Mouse (Mus musculus) cerebellum, postnatal 25 days (tissue): ENCODE measurements around the gene Epha5.

Source experiments
- DNase-seq, 2 experiments: peaks; one replicate each; pipeline ENCODE4 v3.0.0; 2021; ENCODE audit warnings: mixed read lengths in 2 of 2

Gene Epha5

DNA sequence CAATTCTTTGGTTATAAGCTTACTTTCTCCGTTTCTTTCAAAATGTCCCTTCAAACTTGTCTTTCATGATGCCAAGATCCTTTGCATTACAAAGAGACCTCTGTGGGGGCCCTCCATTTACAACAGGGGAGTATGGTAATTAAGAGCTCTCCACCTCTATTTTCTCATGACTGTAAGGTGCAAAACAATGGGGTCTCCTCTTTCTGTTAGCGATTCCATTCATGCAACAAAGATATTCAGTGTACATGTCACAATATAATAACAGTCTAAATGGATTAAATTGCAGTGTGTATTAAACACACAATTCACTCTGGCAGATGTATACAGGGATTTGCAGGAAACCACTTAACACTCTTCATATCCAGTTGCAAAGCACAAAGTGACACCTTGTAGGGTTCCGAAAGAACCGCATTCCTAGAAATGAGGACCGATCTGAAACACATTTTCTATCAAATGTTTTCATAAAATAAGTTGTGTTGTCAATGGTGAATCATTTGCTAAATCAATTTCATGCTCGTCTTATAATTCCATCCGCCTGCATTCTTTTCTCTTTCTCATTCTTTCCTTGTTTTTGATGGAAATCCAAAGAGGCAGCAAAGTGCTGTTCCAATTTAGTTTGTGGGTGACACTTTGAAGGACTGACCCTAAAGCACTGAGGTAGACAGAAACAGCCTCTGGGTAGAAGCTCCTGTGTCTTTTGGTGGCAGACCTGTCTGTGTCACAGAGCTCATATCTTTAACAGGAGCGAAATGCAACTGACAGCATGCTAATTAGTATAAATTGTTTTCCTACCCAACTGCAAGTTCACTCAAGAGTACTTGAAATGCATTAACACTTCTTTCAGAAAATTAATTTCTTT is 118.1 kb downstream of the Epha5 start:
- no peak for DNase-seq

DNA sequence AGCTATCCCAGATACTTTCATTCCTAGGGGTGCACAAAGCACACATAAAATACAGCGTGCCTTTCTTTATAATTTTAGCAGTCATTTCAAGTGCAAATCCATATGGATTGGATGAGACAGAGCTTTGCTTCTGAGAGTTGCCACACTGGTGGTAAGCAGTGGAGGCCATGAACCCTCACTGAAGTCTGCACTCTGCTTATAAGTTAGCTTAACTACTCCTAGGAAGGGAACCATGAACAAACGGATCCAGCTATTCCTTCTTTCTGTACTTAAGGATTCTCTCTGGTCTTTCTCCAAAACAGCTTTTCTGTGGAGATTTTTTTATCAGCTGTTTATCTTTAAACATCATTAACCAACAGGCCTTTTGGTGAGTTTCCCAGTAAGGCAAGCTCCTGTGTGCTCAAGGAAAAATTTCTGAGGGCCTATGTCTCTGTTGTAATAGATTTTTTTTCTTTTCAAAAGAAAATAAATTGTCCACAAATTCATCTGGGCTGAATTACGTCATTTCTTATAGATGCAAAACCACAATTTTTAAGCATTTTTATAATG is 127.7 kb downstream of the Epha5 start:
- no peak for DNase-seq

DNA sequence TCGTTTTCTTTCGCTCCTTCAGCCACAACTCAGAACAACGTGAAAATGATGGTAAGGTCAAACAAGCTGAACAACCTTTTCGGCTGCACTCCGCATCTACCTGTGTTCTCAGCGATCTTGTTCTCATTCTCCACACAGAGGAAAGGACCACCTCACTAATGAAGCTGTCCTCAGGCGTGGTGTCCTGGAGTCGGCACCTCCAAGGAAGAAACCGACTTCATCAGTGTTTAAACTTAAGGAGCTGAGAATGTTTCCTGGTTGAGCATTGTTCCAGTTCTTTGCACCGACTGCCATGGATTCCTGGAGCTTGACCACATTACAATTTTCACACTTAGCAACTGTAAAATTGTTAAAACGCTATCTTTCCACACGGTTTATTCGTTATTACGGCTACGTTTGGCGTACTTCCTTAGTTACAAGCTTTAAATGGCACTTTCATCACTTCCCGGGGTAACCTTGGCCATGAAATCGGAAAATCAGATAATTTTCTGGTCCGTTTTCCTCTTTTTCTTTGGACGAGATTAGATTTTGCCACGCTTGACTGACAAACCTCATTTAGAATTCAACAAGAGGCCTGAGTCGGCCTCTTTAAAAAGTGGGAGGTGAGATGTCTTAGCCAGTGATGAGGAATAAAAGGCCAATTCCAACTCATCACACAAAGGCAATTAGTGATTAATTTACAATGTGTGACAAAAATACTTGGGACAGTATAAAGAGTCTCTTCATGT is 135.7 kb downstream of the Epha5 start:
- peak; percentile 4 to 15 for DNase-seq

DNA sequence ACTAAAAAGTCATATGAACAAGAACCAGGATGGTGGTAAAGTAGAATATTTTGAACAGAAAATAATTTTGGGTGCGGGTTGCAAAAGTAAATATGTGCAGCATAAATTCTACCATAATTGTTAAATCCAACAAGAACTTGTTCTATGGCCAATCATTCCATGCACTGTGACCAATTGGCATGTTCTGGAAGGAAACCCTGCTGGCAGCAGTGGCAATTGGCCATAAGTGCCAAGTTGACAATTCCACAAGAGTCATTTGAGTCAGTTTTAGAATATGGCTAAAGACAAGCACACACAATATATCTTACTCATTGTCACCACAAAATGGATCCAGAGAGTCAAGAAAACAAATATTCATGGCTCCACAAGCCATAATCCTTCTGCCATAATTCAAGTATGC is 140.2 kb downstream of the Epha5 start:
- DNase-seq, result peak in 1 of 2 experiments; percentile 3

DNA sequence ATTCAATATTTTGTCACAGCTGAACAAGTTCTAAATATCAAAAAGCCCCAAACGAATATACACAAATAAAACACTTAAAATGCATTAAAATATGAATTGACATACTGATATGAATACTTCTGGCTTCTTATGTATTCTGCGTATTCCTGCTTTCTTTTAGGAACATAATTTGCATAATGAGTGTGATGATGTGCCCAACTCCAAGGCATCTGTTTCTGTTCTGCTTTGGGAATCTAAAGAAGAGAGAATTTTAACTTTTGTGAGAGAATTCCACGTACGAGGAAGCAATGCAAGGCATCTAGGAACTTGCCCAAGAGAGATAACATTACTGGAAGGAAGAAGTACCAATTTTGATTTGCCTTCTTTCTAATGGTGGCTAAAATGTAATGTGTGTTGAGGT is 151.8 kb downstream of the Epha5 start:
- no peak for DNase-seq

DNA sequence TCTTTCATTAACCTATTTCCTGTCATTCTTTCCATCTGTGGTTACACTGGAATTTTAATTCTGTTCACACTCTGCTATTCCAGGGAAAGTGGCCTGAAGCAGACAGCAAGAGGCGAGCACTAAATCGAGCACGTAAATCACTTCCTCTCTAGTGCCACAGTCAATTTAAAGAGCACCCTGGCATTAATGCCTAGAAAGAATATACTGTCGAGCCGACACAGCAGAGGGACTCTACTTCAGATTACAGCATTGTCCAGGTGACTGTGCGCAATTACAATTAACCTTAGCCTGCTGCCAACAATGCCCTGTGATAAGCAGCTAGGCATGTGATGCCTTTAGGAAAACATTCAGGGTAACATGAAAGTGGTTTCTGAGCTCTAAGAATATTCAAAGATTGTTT is 153.2 kb downstream of the Epha5 start:
- no peak for DNase-seq

DNA sequence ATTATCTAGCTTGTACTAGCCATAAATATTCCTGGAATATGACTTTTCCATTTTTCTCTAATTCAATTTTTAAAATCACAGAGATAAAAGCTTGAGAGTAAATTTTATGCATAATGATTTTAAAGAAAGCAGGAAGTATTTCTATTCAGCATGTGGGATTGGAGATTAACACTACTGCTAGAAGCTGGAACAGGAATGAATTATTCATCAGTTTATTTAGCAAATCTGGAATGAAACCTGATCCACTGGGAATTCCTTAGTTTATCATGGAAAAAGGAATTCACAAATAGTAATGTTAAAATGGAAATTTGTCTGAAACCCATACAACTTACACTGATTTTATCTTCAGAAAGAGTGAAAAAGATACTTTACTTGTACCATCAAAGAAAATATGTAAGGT is 187.2 kb downstream of the Epha5 start:
- DNase-seq, result no peak

DNA sequence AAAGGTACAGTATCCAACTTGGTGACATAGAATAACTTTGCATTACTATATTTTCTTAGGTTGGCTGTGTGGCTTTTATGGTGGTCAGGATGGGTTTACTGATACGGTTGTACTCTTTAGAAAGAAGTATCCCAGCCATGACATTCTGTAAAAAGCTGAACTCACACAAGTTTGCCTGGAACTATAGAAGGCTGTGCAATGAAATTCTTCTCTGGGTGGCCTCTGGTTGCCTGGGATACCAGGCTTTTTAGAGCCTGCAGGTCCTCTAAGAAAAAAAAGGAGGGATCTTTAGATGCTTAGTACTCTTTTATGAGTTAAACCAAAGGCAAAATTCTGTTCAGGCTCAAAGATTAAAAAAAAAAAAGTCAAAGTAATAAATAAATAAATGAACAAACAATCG is 208.6 kb downstream of the Epha5 start:
- no peak for DNase-seq

DNA sequence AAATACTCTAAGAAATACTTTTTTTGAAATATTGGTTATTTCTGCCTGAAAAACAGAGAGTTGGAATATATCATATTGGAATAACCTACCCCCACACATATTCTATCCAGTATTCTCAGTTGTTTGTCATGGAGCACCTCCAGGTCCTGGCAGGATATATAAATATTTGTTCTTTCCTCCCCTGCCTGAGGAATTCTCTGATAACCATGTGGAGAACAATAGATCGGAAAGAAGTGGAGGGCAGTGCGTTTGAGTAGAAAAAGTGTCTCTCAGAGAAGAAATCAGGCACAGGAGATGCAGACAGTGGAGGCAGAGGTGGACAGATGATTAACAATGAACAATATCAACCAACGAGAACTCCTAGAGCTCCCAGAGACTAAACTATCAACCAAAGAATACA is 223.8 kb downstream of the Epha5 start:
- no peak for DNase-seq

DNA sequence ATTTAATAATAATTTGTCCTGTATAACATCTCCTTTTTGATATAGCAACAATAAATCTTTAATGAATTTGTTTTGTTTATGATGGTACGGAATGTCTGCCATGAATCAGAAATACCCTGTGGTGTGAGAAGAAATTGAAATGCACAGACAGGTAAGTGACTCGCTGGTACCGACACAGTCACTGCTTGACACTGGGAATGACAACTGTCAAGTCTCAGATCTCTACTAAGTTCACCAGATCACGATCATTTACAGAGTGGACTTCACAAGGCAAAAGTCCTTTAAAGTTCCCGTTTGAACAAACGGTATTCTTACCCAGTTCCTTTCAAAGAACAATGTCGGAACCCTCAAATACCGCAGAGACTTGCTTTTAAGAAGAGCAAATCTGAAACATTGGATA is 233.0 kb downstream of the Epha5 start:
- no peak for DNase-seq

DNA sequence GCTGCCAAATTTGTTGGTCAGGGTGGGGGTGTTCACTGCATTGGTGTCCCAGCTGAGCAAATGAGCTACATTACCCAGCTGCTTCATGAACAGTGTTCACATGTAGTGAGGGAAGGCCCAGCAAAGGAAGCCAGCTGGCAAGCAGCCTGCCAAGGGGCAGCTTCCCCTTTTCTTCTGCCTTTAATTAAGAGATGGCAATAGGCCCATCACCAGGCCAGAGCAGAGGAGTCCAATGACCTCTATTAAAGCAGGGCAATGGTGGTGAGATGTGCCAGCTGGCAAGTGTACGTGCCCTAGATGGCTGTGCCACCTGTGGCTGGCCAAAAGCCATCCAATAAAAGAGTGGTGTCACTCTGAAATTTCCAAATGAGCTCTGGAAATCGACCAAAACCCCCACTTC is 264.1 kb downstream of the Epha5 start:
- DNase-seq, result peak; percentile 8 to 28

DNA sequence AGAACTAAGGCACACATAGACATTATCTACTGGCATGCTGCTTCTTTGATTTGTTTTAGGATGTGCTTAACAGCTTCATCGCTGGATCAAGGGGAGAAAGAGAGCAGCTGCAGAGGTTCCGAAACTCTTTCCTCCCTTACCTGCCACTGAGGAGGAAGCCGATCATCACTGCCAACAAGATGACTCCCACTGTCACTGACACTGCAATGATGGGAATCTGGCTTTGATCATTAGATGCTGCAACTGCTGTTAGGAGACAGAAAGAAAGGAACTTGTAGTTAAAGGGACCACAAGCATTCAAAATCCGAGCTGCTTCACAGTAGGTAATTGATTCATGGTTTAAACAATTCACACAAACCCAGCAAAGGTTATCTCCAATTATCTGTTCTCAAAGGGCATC is 275.0 kb downstream of the Epha5 start:
- no peak for DNase-seq

DNA sequence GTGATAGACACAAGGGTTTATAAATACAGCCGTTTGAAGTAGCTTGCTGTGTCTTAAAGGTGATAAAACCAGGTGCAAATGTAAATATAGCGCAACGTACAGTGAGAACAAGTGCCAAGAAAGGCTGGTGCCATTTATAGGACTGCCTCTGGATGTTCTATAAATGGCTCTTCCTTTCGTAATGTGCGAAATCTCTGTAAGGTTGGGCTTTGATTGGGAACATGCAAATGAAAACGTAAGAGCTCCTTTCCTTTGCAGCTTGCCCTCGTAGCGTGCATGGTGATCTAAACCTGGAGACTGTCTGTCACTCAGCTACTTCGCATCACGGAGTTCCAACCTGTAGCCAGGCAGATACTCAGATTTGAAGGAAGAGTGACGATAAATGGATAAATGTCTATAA is 321.2 kb downstream of the Epha5 start:
- DNase-seq, result no peak

DNA sequence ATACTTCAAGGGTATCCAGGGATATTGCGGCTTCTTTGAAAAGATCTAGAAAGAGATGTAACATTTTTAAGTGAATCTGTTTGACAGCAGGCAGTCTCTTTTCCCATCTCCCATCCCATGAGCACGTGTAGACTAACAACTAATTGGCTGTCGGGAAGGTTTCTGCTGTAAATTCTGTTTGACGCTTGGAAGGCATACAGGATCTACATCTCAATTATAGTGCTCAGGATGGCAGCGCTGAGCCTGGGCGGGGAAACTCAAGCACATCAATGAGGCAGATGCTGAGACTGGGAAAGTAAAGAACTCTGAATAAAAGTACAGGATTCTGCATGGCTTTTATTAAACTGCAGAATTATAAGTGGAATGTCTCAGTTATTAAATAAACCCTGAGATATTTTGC is 335.9 kb downstream of the Epha5 start:
- DNase-seq, result no peak

DNA sequence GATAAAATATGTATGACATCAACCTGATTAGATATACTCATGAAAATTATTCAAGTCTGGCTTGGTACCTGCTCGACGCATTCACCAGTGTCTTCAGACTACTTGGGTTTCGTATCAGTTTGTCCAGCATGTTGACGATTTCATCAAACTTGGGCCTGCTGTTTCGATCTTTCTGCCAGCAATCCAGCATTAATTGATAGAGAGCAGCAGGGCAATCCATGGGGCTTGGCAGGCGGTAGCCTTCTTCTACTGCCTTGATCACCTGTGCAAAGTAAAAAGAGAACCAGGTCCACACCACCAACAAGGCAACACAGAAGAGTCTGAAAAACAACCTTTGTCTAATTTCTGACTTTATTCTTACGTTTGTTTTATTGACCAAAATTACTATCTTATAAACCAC is 346.2 kb downstream of the Epha5 start:
- DNase-seq, result no peak

DNA sequence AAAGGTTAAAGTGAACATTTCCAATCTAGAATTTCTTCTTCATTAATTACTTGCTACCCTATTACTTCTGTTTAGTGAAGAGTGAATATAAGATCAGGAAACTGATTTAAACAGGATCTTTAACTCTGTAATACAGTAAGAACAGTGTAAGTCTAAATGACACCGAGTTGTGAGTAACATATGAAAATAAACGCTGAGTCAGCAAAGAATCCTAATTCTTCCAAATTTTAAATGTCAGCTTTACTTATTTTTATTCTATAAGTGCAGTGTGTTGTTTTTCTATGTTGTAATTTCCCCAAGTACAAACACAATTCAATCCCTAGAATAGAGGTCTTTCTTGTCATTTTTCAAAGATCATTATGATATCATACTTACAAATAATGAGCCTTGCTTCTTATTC is 363.3 kb downstream of the Epha5 start:
- no peak for DNase-seq

DNA sequence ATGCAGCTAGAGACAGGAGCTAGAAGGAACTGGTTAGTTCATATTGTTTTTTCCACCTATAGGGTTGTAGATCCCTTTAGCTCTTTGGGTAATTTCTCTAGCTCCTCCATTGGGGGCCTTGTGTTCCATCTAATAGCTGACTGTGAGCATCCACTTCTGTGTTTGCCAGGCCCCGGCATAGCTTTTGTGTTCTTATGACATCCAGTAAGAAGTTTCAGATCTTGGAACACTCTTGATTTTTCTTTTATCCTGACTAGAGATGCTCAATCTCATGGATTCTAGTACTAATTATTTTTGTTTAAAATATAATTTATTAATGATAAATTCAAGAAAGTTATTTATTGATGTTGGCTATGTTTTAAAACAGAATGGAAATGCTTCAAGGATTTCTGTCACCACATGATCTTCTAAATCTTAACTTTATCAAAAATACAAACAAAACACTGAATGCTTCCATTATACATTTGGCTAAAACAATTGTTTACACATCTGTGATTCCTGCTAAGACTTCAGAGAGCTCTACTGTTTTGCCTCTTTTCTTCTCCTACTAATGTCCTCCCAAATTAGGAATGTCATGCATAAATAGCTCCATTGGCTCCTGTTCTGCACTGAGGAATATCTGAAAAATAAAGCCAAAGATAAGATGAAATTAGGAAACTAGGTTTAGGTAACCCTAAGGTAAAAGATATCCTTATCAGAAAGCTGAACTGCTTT is 379.8 kb downstream of the Epha5 start:
- DNase-seq, result no peak
